Mouse (Mus musculus) thymus, postnatal 14 days (tissue): ENCODE data around the gene Irf7.

ENCODE experiments used
- DNase-seq: peaks from one replicate; pipeline ENCODE4 v3.0.0; 2021

Irf7 gene

DNA sequence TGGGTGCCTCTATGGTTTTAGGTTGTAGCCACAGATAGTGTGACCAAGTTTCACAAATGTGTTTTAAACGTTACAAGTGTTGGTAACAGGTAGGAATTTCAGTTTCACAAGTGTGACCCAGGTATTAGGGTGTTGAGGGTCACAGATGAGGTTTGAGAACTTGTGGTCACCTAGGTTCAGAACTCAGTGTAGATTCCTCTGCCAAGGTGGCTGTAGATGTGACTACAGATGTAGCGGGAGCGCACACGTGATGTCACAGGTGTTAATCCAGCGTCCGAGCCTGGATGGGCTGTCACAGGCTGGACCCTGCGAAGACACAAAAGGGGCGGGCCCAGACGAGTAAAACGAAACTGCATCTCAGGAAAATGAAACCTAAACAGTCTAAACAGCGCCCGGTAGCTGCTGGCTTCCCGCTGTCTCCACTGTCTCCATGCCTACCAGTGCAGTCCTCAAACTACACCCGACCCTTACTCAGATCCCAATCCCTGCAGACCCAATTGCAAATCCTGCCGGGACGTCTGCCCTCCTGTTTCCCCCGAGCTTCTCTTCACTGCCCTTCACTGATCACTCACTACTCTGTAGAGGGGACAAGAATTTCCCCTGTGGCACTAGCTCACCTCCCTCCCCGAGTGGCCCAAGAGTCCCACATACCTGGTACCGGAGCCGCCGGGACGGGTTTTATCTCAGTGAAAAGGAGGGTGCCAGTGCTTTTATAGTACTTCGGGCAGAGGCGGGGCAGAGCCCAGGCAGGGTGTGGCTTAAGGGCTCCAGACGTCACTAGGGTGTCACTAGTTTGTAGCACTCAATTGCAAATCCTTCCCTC is at the start of gene Irf7:
TSS of gene Irf7 (minus strand) at position 743 of the 823 bp plus-strand sequence.
- DNase-seq: peak; percentile 78

DNA sequence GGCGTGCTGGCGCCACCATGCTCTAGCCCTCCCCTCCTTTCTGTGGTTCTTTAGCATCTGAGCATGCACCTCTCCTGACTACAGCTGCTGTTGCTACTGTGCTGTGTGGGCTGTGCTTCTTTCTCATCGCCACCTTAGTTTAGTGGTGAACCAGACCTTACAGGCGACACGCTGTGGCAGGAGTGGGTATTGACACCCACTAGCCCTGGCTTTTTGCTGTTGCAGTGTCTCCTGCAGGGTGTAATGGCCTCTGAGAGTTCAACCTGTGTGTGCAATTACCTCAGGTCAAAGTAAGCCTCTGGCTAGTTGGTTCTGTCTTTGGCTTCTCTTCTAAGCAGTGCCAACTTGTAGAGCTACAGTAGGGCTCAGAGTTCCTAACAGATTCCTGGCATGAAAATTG is 49.7 kb upstream of the Irf7 start:
- peak; percentile 74 for DNase-seq

DNA sequence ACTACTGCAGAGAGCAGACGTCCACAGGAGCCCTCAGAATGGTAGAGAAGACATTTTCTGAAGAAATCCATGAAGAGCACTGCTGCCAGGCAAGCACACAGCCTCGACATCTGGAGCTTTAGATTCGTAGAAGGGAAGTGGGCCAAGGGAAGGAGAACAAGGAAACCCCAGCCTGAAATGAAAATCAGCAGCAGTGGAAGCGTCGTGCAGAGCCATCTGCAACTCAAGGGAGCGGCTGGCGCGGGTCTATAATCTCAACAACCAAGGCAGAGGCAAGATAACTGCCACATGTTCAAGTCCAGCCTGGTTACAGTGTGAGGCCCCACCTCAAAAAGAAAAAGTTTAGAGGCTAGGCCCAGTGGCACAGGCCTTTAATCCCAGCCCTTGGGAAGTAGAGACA is 48.8 kb upstream of the Irf7 start:
- no peak for DNase-seq

DNA sequence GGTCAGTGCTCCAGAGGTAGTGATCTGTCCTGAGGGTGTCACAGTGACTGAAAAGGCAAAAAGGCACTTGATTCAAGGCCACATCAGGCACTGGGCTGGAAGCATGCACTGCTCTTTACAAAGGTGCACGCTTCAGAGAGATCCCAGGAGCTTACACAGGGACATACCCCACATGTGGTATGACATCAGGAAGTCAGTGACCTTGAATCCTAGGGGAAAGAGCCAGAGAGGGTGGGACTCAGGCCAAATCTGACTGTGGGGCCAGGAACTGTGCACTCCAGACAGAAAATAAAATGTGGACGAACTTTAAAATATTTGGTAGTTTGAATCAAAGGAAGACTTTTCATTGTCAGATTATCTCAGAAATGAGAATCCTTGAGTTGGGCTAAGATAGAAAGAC is 48.1 kb upstream of the Irf7 start:
- no peak for DNase-seq

- DNase-seq: no peak
Measured at GRCm38 (mm10) chr7:141304537-141304936, 38.3 kb upstream of the Irf7 start.

- DNase-seq: peak; percentile 49
Measured at GRCm38 (mm10) chr7:141302702-141303268, 36.5 kb upstream of the Irf7 start.

- no peak for DNase-seq
Measured at GRCm38 (mm10) chr7:141301386-141301785, 35.1 kb upstream of the Irf7 start.

GRCm38 (mm10) chr7:141299175-141299574 is 32.9 kb upstream of the Irf7 start:
- DNase-seq: no peak

DNA sequence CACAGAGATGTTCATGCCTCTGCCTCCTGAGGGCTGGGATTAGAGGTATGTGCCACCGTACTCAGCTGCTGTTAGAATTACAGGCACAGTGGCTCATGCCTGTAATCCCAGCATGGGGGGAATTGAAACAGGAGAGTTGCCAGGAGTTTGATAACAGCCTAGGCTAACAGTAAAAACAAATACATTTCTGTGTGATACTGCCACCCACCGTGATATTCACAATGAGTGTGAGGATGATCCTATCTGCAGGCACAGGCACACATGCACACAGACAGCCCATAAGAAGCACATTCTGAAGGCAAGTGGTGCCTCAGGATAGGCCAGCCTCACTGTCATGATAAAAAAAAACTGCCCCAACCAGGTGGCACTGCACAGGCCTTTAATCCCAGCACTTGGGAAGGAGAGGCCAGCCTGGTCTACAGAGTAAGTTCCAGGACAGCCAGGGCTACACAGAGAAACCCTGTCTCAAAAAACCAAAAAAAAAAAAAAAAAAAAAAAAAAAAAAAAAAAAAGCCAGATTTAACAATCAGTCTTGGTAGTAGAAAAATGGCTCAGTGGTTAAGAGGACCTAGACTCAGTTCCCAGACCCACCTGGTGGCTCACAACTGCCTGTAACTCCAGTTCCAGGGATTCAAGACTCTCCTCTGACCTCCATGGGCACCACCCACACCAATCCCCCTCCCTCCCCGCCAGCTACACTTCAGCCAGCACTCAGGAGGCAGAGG is 31.8 kb upstream of the Irf7 start:
- DNase-seq: no peak

- no peak for DNase-seq
Measured at GRCm38 (mm10) chr7:141294479-141294878, 28.2 kb upstream of the Irf7 start.

GRCm38 (mm10) chr7:141293852-141294471 is 27.7 kb upstream of the Irf7 start:
- DNase-seq: no peak

- DNase-seq: no peak
Measured at GRCm38 (mm10) chr7:141292583-141293388, 26.5 kb upstream of the Irf7 start.

DNA sequence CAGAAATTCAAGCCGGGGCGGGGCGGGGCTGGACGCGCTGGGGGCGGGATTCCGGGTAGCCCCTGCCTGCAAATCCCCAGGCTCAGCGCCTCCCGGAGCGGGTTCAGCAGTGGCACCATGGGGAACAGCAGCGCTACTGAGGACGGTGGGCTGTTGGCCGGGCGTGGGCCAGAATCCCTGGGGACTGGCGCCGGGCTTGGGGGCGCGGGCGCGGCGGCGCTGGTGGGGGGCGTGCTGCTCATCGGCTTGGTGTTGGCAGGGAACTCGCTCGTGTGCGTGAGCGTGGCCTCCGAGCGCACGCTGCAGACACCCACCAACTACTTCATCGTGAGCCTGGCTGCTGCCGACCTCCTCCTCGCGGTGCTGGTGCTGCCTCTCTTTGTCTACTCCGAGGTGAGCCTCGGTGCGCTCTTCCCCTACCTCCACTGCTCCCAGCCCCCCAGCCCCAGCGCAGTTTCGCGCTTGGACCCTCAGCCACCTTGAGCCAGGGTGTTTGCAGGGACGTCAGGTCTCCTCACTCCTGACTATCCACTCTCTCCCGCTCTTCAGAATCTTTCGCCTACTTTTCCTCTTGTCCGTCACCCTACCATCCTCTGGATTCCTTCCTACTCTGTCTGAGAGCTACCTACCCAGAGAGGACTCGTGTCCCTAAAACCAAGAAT is 25.8 kb upstream of the Irf7 start, which contains the start of gene Drd4:
TSS of gene Drd4 (plus strand) at position 86 of the 662 bp plus-strand sequence.
- no peak for DNase-seq

DNA sequence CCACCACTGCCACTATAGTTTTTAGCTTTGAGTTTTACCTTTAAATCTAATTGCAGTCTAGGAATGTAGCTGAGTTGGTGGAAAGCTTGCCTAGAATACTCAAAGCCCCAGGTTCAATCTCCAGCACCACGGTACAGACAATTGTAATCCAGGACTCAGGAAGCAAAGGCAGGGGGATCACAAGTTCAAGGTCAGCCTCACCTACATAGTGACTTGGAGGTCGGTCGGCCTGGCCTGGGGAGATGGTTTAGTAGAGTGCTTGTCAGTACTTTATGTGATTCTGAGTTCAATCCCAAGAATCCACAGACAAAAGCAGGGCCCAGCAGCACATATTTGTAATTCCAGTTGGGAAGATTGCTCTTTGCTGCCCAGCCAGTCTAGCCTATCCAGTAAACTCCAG is 21.8 kb upstream of the Irf7 start:
- DNase-seq: no peak

GRCm38 (mm10) chr7:141282756-141283155 is 16.5 kb upstream of the Irf7 start:
- DNase-seq: no peak

GRCm38 (mm10) chr7:141281442-141281841 is 15.2 kb upstream of the Irf7 start:
- no peak for DNase-seq

DNA sequence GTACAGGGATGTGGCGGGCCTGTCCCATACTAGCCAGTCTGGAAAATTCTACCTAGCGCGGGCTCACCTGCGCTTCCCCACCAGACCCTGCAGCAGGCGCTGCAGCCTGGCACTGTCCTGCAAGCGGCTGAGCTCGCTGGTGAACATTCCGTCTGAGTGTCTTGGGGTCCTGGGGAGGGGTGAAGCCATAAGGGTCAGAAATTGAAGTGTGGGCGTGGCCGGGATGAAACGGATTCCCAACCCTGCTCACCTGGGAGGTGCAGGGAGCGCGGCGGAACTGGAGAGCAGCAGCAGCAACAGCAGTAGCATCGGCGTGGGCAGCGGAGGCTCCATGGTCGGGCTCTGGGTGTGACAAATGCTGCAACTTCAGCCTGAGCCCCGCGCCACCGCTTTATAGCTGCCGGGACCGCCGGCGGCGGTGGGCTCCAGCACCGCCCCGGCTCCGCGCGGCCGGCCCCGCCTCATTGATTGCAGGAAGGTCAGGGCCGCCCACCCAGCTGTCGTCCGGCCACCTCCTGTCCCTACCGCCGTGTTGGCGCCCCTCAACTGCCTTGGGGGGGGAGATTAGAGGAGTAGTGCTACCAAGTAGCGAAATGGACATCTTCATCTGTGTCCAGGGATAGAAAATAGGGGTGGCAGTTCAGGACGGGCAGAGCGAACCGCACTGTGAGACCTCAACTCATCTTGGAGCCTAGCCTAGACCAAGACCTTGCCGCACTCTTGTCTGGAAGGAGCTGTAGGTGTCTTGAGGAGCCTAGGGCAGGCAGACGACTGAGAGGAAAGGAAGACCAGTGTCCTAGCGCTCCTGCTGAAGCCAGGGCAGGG is 12.7 kb upstream of the Irf7 start, which contains the start of gene Sct:
TSS of gene Sct (minus strand) at position 368 of the 825 bp plus-strand sequence.
- DNase-seq: no peak

DNA sequence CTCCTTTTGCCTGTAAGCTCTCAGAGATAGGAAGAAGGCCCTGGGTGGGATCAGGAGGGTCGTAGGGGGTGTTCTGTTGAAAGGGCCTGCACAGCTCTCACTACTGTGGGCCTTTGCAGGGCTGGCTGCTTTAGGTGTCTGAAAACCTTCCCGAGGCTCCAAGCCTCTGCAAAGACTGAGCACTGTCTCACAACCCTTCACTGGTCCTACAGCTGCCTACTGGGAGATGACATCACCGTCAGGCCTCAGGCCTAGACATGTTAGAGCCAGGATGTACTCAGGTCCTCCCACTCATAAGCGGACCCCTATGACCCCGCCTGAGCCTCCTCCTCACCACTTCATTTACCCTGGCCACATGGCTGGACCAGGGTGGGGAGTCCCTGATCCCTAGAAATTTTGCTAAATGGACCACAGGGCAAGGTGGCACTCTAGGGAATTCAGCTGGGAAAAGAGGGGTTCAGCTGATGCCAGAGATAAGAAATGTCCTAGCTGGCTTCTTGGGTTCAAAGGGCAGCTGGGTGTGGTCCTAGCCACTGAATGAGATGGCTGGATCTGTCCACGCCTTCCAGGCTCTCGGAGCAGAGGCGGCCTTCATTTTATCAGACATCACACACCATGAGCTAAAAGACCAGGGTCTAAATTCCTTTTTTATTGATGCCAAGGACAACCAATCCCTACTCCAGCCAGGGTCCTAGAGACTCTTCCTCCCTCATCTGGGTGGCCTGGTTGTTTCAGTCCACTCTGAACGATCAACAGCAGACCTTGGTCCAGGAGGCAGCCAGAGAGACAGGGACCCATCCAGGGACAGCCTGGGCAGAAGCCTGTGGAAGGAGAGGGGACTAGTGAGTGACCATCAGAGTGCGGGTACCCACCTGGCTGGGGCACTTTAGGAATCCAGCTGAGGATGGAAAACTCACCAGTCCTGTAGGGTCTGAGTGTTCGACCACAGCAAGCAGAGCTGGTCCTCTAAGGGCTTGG is 11.7 kb upstream of the Irf7 start:
- no peak for DNase-seq

DNA sequence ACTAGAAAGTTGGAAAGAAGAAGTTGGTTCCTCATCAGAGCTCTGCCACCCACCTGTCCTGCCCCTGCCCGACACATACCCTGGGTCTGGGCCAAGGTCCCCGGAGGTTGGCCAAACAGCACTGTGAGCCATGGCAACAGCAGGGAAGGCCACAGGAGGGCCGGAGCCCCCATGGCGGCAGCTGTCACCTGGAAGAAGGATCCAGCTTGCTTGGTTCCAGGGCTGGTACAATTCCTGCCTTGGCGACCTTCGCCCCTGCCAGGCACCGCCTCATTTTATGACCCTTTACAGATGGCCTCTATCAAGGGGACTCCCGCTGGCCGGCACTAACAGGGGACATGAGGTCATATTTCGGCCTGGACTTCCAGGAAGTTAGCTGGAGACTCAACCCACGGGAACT is 10.3 kb upstream of the Irf7 start, which contains the start of gene Cdhr5:
TSS of gene Cdhr5 (minus strand) at position 241 of the 400 bp plus-strand sequence.
- DNase-seq: no peak

DNA sequence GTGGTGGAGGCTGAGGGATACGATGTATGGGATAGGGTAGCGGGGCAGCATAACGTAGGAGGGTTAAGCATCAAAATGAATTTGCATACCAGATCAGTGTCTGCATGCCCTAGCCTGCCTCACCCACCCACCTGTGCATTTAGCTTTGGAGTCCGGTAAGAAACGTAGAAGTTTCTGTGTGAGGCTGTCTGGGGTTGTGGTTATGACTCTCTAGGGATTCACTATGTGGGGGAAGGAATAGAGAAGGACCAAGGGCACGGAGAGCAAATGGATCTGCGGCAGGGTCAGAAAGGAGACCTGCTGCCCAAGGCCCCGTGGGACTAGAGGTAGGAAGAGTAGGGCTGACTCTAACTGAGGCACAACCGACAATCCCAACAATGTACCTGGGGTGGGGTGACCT is 9.1 kb upstream of the Irf7 start:
- DNase-seq: no peak
